Mouse (Mus musculus): ENCODE measurements around the gene Gm20403. TPM values are rescaled to one million over a fixed set of nuclear protein-coding genes. Genes with fewer than 3 reads are reported as not detected.
"Not testable (repeated sequence)": the region's sequence is repeated elsewhere in the genome, so short reads cannot be mapped to it uniquely, and the experiment has no call there.

Gm20403 gene
- total RNA-seq, 2 experiments from 2014 or later, result not detected

- intact Hi-C loops (cut with DNase I); DNase-seq (ENCODE audit: extremely low spot score in 1 of 2, low spot score in 2 of 2): not testable (repeated sequence)
These were observed 43.7 kb downstream of the Gm20403 start for GRCm38 (mm10) chr12:54942586-54943157.

GRCm38 (mm10) chr12:54937581-54938343 is 48.6 kb downstream of the Gm20403 start:
- DNase-seq (ENCODE audit: extremely low spot score in 1 of 2, low spot score in 2 of 2); intact Hi-C loops (cut with DNase I): not testable (repeated sequence)

Other genes with a start within 250 kb of the Gm20403 start
- gene Snx6, start 190.8 kb downstream of the Gm20403 start, total RNA-seq (2021), result 10 to 100 TPM; 49.7 to 50.9 TPM
- gene Cfl2, start 123.7 kb downstream of the Gm20403 start, total RNA-seq (2021), result 100 to 1,000 TPM; 191 to 195 TPM
- 1 to 10 TPM; 2.3 to 2.9 TPM for gene Baz1a, start 27.8 kb upstream of the Gm20403 start, total RNA-seq (2021)
- gene 2700097O09Rik, start 93.6 kb upstream of the Gm20403 start, total RNA-seq (2021), result 1 to 10 TPM; 8.6 to 9.4 TPM
- 100 to 1,000 TPM; 106 to 108 TPM for gene Srp54a, start 93.7 kb upstream of the Gm20403 start, total RNA-seq (2021)
- gene Fam177a, start 137.9 kb upstream of the Gm20403 start, total RNA-seq (2021), result 10 to 100 TPM; 22.3 to 38.5 TPM
- gene Srp54b, start 168.6 kb upstream of the Gm20403 start, total RNA-seq (2021), result 10 to 100 TPM; 52.9 to 59.1 TPM
- gene 1700047I17Rik2, start 213.1 kb upstream of the Gm20403 start, total RNA-seq (2021), result 10 to 100 TPM in 1 of 2 experiments, under 1 TPM in 1; 0.69 to 14.8 TPM
- gene Srp54c, start 243.6 kb upstream of the Gm20403 start, total RNA-seq (2021), result 10 to 100 TPM; 37.0 to 40.1 TPM

Data from left cerebral cortex, postnatal 10 days (tissue).